Mouse (Mus musculus) kidney, postnatal 25 days (tissue): ENCODE data around the gene Mob3b.

Experiments
- DNase-seq, 2 experiments: peaks; one replicate each; pipeline ENCODE4 v3.0.0; 2021; ENCODE audit warnings: mixed read lengths in 2 of 2

Mob3b gene

GRCm38 (mm10) chr4:35112452-35112851 lies 44.8 kb downstream of the Mob3b start:
- no peak for DNase-seq

DNA sequence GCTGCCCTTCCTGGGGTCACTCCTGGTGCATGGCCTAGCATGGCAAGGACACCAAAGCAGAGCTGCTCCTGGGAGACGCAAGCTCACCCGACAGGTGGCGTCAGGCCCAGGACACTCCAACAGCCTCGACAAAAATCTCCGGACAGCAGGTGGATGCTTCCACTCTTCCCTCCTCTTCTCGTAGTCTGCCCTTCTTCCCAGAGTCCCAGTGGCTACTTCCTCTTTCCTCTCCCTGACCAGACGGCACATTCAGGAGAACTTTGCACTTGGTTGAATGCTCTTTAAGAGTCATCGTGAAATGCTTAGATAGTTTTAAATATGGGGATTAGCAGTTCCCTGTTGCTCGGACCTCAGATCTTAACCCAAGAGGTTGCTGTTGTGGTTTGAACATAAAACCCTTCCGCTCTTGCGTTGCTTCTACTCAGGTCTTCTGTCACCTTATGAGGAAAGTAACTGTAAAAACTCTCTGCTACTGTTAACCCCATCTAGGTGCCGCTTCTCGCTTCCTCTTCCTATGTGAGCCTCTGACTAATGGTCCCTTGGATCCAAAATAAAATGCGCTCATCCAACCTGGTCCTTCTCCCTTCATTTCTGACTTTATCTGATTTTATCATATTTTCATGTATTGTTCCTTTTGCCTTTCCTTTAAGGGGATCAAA lies 52.0 kb downstream of the Mob3b start:
- no peak for DNase-seq

- no peak for DNase-seq
These were observed 56.1 kb downstream of the Mob3b start for GRCm38 (mm10) chr4:35101201-35101600.

GRCm38 (mm10) chr4:35099865-35100780 lies 57.2 kb downstream of the Mob3b start:
- peak; percentile 84 to 92 for DNase-seq

DNA sequence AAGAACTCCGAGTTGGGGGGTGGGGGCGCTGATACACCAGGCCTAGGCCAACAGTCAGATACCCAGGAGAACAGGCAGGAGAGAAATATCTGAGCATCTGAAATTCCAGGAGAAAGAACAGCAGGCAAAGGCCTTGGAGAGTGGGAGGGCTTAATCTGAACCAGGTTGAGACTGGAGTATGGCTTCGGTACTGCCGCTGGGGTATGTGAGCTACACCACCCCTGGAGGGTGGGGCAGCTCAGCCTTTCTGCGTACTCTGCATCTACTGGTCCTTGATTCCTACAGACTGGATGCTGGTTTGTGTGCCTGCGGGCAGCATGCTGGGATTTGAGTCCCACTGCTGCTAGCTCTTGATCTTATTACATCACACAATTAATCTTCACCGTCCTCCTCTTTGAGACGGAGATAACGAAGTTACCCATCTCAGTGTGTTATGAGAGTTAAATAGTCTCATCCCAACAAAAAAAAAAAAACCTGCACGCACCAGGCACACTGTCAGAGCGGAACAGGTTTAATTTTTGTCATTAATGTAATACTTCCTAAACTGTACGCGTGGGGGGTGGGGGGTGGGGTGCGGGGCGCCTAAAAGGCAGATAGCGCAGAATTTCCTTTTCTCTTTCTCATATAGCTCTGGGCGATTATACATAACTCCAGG lies 57.9 kb downstream of the Mob3b start:
- no peak for DNase-seq

GRCm38 (mm10) chr4:35098552-35098951 lies 58.7 kb downstream of the Mob3b start:
- DNase-seq = no peak

GRCm38 (mm10) chr4:35096226-35097175 lies 60.8 kb downstream of the Mob3b start:
- peak; percentile 40 to 68 for DNase-seq

DNA sequence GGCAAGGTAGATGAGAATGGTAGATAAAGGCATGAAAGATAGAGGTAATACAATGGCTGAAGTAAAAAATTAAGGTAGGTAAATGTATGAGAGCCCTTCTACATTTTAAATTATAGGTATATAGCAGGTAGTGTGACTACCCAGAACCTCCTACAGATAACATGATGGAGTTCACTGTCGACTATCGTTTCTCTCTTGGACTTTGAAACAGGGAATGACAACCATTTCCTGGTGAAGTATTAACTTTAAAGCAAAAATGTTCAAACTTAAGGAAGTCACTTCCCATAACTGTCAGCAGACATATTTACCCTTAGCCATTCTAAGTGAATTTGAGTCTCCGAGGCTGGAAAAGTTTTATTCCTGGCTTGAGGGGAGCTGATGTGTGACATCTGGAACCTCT lies 64.8 kb downstream of the Mob3b start:
- no peak for DNase-seq

DNA sequence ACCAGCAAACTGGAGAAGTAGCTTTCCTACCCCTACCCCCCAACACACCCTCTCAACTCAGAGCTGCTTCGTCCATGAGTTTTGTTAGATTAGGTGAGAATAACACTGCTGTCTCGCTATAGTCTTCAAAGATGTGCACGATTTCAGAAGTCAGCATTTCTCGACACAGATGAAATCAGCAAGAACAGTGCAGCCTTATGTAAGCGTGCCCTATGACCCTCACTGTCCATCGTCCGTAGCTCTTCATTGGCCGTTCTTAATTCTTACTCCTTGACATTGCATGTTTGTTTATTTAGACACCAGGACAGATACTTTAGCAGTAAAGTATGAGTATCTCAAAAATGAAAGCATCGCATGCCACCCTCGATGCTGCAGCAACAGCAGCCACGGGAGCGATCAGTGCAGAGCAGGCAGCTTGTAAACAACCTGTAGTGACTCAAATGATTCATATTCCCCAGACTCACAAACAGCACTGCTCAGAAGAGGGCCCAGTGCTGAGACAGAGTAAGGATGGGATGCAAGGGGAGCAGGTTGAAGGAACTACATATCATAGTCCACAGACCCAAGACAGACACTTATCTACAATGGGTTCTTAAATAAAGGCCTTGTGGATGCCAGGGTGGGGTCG lies 66.0 kb downstream of the Mob3b start:
- peak in 1 of 2 experiments; percentile 61 for DNase-seq

- DNase-seq = no peak
These were observed 67.7 kb downstream of the Mob3b start for GRCm38 (mm10) chr4:35089321-35090316.

DNA sequence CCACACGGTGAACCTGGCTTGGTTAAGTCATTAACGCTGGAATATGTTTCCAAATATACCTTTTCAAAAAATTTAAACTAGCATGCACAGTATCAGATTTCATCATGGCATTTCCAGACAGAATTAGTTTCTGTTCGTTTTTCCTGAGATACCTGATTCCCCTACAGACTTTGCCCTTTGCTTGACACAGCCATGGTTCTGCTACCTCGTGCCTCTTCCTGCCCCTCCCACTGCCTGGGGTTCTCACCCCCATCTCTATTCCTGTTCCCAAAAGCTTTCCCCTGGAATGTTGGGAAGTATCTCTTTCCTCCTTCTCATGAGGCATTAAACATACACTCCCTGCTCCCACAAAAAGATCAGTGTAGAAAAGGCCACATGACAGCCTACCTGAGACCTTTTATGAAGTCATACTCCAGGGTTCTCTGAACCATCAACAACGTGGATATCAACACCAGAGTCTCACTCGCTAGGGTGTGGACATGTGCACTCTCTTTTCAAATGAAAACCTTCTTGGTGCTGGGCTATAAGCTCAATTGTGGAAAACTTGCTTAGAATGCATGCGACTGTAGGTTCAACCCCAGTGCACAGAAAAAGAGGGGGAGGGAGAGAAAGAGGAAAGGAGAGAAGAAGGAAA lies 71.1 kb downstream of the Mob3b start:
- DNase-seq = no peak

GRCm38 (mm10) chr4:35084060-35084459 lies 73.2 kb downstream of the Mob3b start:
- DNase-seq = no peak

- no peak for DNase-seq
These were observed 74.7 kb downstream of the Mob3b start for GRCm38 (mm10) chr4:35082476-35083114.

- no peak for DNase-seq
These were observed 77.0 kb downstream of the Mob3b start for GRCm38 (mm10) chr4:35080285-35080684.

GRCm38 (mm10) chr4:35068739-35069138 lies 88.5 kb downstream of the Mob3b start:
- DNase-seq = no peak

DNA sequence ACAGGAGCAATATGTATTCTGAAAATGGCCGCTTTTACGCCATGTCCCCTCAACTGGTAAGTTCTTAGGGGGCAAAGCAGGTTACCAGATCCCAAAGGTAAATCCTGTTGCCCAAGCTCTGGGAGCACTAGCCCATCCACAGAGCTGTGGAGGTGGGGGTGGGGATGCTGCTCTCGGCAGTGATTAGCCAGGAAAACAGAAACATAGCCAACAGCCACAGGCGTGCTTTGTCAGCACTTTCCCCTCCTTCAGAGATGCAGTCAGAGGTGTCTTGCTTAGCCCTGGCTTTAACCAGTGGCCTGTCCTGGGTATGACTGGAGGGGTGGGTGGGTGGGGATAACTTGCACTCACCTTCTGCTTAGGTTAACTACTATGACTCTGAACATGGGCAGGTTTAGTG lies 91.1 kb downstream of the Mob3b start:
- DNase-seq = peak; percentile 75 to 86

DNA sequence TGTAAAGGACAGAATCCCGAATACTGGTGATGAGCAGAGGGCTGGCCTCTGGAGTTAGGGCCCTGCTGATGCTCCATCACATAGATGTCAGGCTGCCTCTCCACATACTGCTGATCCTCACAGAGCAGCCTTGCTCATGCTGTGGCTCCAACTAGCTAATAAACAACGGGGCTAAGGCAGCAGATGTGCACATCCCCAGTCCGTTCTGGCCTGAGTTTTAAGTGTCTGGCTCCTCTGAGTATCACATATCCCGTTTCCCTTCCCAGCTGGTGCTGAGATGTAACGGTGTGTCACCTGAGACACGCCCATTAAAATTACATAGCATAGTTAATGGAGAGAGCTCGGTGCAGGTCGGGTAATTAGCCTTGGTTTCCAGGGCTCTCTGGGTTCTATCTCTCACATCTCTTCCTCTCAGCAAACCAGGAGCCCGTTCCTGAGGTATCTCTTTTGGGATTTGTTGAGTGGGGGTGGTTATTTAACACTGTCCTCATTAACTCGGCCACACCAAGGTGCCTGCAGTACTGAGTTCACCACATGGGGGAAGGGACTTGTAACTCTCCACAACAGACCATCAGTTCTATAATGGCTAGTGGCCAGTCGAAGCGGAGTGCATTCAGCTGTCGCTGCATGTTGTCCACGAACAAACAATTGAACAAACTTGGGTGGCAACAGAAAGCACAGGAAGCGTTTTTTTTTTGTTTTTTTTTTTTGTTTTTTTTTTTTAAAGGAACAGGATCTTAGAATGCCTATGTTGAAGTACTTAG lies 92.0 kb downstream of the Mob3b start:
- peak; percentile 27 to 60 for DNase-seq

GRCm38 (mm10) chr4:35063146-35063719 lies 94.1 kb downstream of the Mob3b start:
- DNase-seq = peak in 1 of 2 experiments; percentile 23
